Mouse (Mus musculus): ENCODE data around the gene Zfp239.
A peak's percentile ranks its signal among the peaks of the same experiment; 100 is the strongest.

Zfp239 gene

GRCm38 (mm10) chr6:117879408-117880115, 17.7 kb downstream of the Zfp239 start:
- DNase-seq = peak; percentile 100

- no peak for DNase-seq
Observed at GRCm38 (mm10) chr6:117880394-117880838, 18.5 kb downstream of the Zfp239 start.

- DNase-seq = no peak
Observed at GRCm38 (mm10) chr6:117881229-117881628, 19.3 kb downstream of the Zfp239 start.

GRCm38 (mm10) chr6:117881997-117882396, 20.1 kb downstream of the Zfp239 start:
- no peak for DNase-seq

GRCm38 (mm10) chr6:117885943-117886342, 24.0 kb downstream of the Zfp239 start:
- no peak for DNase-seq

- DNase-seq = no peak
Observed at GRCm38 (mm10) chr6:117888032-117888431, 26.1 kb downstream of the Zfp239 start.

- DNase-seq = no peak
Observed at GRCm38 (mm10) chr6:117888642-117889096, 26.8 kb downstream of the Zfp239 start.

GRCm38 (mm10) chr6:117890257-117890656, 28.4 kb downstream of the Zfp239 start:
- no peak for DNase-seq

- no peak for DNase-seq
Observed at GRCm38 (mm10) chr6:117891369-117892160, 29.7 kb downstream of the Zfp239 start.

- DNase-seq = no peak
Observed at GRCm38 (mm10) chr6:117892386-117892785, 30.5 kb downstream of the Zfp239 start.

- DNase-seq = no peak
Observed at GRCm38 (mm10) chr6:117893435-117893834, 31.5 kb downstream of the Zfp239 start.

GRCm38 (mm10) chr6:117897800-117898199, 35.9 kb downstream of the Zfp239 start:
- DNase-seq = no peak

GRCm38 (mm10) chr6:117900126-117901080, 38.5 kb downstream of the Zfp239 start, which contains the start of gene Hnrnpf:
Hnrnpf (plus strand) TSS chr6:117900324.
- no peak for DNase-seq

GRCm38 (mm10) chr6:117901510-117902402, 39.9 kb downstream of the Zfp239 start:
- no peak for DNase-seq

GRCm38 (mm10) chr6:117902556-117902955, 40.7 kb downstream of the Zfp239 start:
- DNase-seq = no peak

- no peak for DNase-seq
Observed at GRCm38 (mm10) chr6:117903836-117904235, 41.9 kb downstream of the Zfp239 start.

- DNase-seq = no peak
Observed at GRCm38 (mm10) chr6:117905260-117905930, 43.5 kb downstream of the Zfp239 start.

- peak; percentile 25 for DNase-seq
Observed at GRCm38 (mm10) chr6:117906015-117906531, 44.2 kb downstream of the Zfp239 start.

GRCm38 (mm10) chr6:117906590-117907271, 44.8 kb downstream of the Zfp239 start:
- DNase-seq = peak; percentile 97

All from right cerebral cortex, postnatal 14 days (tissue).